Mouse (Mus musculus) kidney, embryonic 14.5 days (tissue): ENCODE data around the gene Lce1m. TPM values are rescaled to one million over a fixed set of nuclear protein-coding genes. Genes with fewer than 3 reads are reported as not detected.
"Not testable (repeated sequence)": the region's sequence is repeated elsewhere in the genome, so short reads cannot be mapped to it uniquely, and the experiment has no call there.

Experiments used
- ATAC-seq: fragments of 200-750 bp; cut with Nextera tagmentation; 2 replicates; pipeline ENCODE4 v1.8.0; 2017; ENCODE audit warnings: moderate number of reproducible peaks, mild to moderate bottlenecking, moderate TSS enrichment, moderate library complexity; ENCODE audit not compliant: low FRiP score, low TSS enrichment
- H3K27ac ChIP-seq: fragments of 300-500 bp; sonication (generic); 2 replicates; pipeline ENCODE4 v1.5.1; 2014; ENCODE audit warnings: low read depth, mild to moderate bottlenecking, low read length, moderate library complexity, mixed read lengths
- H3K27me3 ChIP-seq: fragments of 300-500 bp; sonication (generic); 2 replicates; pipeline ENCODE4 v1.6.1; 2014; ENCODE audit warnings: mild to moderate bottlenecking, low read length; ENCODE audit not compliant: control insufficient read depth, insufficient read depth
- H3K36me3 ChIP-seq: fragments of 300-500 bp; sonication (generic); 2 replicates; pipeline ENCODE4 v1.6.1; 2014; ENCODE audit warnings: low read length, mixed read lengths; ENCODE audit not compliant: control insufficient read depth, insufficient read depth
- H3K4me1 ChIP-seq: fragments of 300-500 bp; sonication (generic); 2 replicates; pipeline ENCODE4 v1.6.1; 2014; ENCODE audit warnings: low read length, mixed read lengths; ENCODE audit not compliant: control insufficient read depth, insufficient read depth
- H3K4me2 ChIP-seq: fragments of 300-500 bp; sonication (generic); replicated peaks from 2 replicates; pipeline ENCODE4 v1.6.1; 2014; ENCODE audit warnings: low read depth, mild to moderate bottlenecking, low read length
- H3K4me3 ChIP-seq: fragments of 300-500 bp; sonication (generic); 2 replicates; pipeline ENCODE4 v1.5.1; 2014; ENCODE audit warnings: mild to moderate bottlenecking, low read length
- H3K9ac ChIP-seq: fragments of 300-500 bp; sonication (generic); 2 replicates; pipeline ENCODE4 v1.6.1; 2014; ENCODE audit warnings: low read depth, mild to moderate bottlenecking, low read length, moderate library complexity
- H3K9me3 ChIP-seq: fragments of 300-500 bp; sonication (generic); 2 replicates; pipeline ENCODE4 v1.6.1; 2016; ENCODE audit warnings: low read length; ENCODE audit not compliant: control insufficient read depth
- WGBS: fragments of 180-500 bp; shearing (Covaris S2); extraction: QIAGEN DNeasy Blood & Tissue Kit; methylation state at CpG from one replicate; pipeline ENCODE4 v1.1.7; 2014; 5-methylcytosine and 5-hydroxymethylcytosine counted together
- polyA plus RNA-seq: library from polyadenylated mRNA; unstranded; fragments of >200 nt; fragmentation: Nextera tagmentation; extraction: Ambion mirVana; gene quantifications from 2 replicates; pipeline ENCODE4 v1.2.1, GENCODE M21; 2014

Gene Lce1m
- not detected in 2 replicates for polyA plus RNA-seq

DNA sequence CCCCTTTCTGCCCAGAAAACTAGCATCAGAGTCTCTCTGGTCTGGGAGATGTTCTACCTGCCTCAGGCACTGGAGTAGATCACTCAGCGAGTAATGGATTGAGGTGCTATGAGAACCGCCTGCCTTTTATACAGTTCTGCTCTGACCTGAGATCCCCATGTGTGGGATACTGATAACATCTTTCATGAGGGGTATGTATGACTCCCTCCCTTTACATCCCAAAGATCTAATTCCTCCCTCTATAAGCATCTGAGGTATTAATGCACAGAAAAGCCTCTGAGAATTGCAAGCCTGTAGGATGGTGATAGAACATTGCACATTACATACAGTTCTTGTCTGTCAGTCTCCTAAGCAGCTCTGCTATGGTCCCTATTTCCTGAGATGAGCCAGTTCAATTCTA lies at the start of gene Lce1m:
Lce1m (minus strand) TSS at position 101 of the 400 bp plus-strand sequence.
- H3K9me3 ChIP-seq, result no peaks in the 10 kb centered on the region
- H3K4me1 ChIP-seq, result peaks cover 3% of the 10 kb centered on the region; the same call in 1 of the 2 replicates
- H3K27ac ChIP-seq, result no peak within 1 kb of the TSS
- no peaks in the 10 kb centered on the region for H3K27me3 ChIP-seq
- no peak within 1 kb of the TSS for H3K4me3 ChIP-seq
- no peak for ATAC-seq
- H3K4me2 ChIP-seq, result no peak within 1 kb of the TSS
- no peaks in the 10 kb centered on the region for H3K36me3 ChIP-seq
- WGBS, result 92% methylated on average over 2 of the region's 2 CpGs
- H3K9ac ChIP-seq, result no peak within 1 kb of the TSS

DNA sequence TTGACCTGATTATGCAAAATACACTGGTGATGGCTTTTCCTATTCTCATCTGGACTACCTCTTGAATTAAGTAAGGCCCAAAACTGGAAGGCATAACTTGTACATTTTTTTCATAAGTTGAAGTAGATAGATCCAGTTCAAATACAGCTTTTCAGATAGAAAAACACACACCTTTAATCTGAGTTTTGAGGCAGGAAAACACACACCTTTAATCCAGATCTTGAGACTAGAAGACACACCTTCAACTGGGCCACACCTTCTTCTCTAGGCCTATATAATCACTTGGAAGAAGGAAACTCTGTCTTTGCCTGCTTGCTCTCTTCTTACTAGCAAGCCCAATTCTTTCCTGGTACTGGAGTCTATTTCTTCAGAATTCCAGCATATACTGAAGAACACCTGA lies 49.7 kb upstream of the Lce1m start, which contains the start of gene Gm4858:
Gm4858 (plus strand) TSS at position 301 of the 400 bp plus-strand sequence.
- ATAC-seq, H3K4me3 ChIP-seq, H3K27ac ChIP-seq, H3K4me1 ChIP-seq, H3K9ac ChIP-seq, H3K27me3 ChIP-seq, H3K9me3 ChIP-seq, H3K4me2 ChIP-seq, H3K36me3 ChIP-seq: not testable (repeated sequence)

DNA sequence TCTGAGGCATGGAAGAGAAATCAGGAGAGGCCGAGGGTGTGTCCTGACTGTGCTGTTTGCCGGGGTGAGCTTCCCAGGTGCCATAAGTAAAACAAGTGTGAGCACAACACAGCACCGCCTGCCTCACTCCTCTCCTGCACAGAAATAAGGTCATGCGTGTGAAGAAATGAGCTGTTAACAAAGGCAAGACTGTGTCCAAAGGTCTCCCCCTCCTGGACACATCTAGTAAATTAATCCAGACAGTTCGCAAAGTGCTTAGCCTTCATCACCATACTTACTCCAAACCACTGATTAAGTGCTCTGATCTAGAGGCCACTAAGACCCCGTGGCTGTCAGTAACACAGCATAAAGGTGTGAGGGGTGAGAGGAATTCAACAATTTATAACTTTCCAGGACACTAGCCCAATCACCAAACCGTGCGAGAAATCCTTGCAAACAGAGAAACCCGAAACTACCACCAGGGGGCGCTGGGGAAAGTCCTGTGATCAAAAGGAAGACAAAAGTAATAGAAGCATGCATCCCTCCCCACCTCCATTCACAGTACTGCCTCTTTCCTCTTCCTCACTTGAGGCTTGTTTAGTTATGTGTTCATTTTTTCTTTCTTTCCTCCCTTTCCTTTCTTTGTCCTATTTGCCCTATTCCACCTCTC lies 34.1 kb upstream of the Lce1m start:
- 58% methylated on average over 10 of the region's 10 CpGs for WGBS
- Histone ChIP-seq H3K9ac (no peak overlapping the region), H3K4me2 (no peak overlapping the region), H3K4me3 (no peak overlapping the region), H3K36me3 (no peaks in the 10 kb centered on the region), H3K9me3 (no peaks in the 10 kb centered on the region), H3K4me1 (no peaks in the 10 kb centered on the region), H3K27me3 (no peaks in the 10 kb centered on the region), H3K27ac (no peak overlapping the region)
- no peak for ATAC-seq

DNA sequence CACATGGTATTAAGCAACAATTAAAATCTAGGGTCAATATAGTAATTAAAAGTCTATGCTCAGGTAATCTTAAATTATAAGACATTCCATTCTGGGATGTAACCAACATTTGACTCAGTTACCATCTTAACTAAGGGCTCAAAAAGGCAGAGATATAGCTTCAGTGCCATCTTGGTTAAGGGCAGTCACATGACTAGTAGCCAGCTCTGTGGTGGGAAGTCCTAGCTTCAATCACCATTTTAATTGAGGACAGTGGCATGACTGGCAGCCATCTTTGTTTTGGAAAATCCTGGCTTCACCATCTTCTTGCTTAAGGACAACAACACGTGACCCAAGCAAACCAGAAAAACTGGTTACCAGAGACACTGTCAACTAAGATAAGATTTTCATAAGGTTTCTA lies 31.3 kb upstream of the Lce1m start:
- no peak for ATAC-seq
- H3K27me3 ChIP-seq, result no peaks in the 10 kb centered on the region
- no peak overlapping the region for H3K9ac ChIP-seq
- 82% methylated on average over 1 of the region's 1 CpGs for WGBS
- H3K4me3 ChIP-seq, result no peak overlapping the region
- H3K27ac ChIP-seq, result no peak overlapping the region
- no peaks in the 10 kb centered on the region for H3K4me1 ChIP-seq
- no peaks in the 10 kb centered on the region for H3K36me3 ChIP-seq
- no peak overlapping the region for H3K4me2 ChIP-seq
- H3K9me3 ChIP-seq, result no peaks in the 10 kb centered on the region

DNA sequence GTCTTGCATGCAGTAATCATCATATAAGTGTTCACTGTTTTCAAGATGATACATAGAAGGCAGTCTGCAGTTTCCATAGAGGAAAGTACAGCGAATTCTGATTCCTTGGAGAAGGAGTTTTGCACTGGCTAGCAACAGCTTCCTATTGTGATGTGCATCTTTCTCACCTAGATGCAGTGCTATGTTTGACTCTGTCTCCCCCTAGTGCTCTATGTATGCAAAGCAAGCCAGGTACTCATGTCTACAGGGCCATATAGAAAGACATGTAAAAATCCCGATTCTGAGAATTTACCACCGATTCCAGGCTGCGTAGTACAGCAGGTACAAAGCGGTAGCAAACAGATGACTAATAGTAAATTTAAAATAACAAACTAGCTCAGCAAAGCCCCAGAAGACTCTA lies 12.6 kb upstream of the Lce1m start:
- Histone ChIP-seq H3K9me3 (no peaks in the 10 kb centered on the region), H3K36me3 (no peaks in the 10 kb centered on the region), H3K27me3 (no peaks in the 10 kb centered on the region), H3K4me2 (no peak overlapping the region), H3K9ac (no peak overlapping the region), H3K4me1 (no peaks in the 10 kb centered on the region), H3K4me3 (no peak overlapping the region), H3K27ac (no peak overlapping the region)
- WGBS, result 46% methylated on average over 5 of the region's 5 CpGs
- ATAC-seq, result peak; percentile 87

DNA sequence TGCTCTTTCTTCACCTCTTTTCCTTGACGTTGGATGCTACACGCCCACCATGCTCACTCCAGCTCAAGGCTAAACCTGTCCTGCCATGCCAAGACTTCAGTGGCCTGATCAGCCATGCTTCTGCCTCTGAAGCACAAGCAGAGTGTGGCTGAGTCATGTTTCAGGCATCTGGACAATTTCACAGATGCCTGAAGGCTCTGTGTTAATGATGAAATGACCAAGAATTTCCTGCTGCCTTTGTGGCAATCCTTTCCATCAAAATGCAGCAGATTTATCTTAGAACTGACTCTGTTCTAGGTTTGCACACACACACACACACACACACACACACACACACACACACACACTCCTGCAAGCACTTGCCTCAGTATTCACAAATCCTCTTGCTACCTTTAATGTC lies 6.6 kb upstream of the Lce1m start:
- no peak overlapping the region for H3K9ac ChIP-seq
- no peaks in the 10 kb centered on the region for H3K4me1 ChIP-seq
- no peak for ATAC-seq
- no peaks in the 10 kb centered on the region for H3K36me3 ChIP-seq
- 81% methylated on average over 2 of the region's 2 CpGs for WGBS
- no peak overlapping the region for H3K4me3 ChIP-seq
- H3K4me2 ChIP-seq, result no peak overlapping the region
- H3K27me3 ChIP-seq, result no peaks in the 10 kb centered on the region
- no peaks in the 10 kb centered on the region for H3K9me3 ChIP-seq
- no peak overlapping the region for H3K27ac ChIP-seq

DNA sequence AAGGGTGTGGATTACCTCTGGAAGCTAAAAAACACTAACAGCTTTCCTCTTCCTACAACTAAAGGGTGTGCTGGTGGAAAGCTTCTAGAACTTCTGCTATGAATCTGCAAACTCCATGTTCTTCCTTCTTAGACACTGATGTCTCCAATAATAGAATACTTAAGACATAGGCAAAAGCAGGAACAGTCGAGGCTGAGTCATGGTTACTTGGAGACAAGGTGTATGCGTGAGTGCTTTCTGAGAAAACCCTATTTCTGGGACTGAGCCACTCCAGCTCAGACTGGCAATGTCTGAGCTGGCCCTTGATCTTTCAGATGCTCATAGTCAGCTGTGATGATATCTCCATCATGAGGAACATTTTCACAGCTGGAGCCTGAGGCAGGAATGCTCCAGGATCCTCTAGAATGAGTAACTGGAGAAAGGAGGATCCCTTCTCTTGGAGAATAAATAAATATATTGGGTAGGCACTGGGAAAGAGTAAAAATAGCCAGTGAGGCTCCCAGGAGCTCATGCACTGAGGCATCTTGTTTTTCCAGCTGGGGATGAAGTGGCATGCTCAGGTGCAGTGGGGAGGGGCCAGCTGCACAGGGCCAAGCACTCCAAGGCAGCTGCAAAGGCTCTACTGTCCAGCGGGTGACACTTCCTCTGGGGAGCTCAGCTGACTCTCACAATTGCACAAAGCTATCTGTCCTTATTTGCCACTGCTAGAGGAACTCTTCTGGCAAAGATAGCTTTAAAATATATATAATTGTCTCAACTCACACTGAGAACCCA lies 4.7 kb upstream of the Lce1m start:
- H3K4me3 ChIP-seq, result no peak overlapping the region
- no peak overlapping the region for H3K27ac ChIP-seq
- H3K36me3 ChIP-seq, result no peaks in the 10 kb centered on the region
- no peaks in the 10 kb centered on the region for H3K4me1 ChIP-seq
- H3K9ac ChIP-seq, result no peak overlapping the region
- no peak overlapping the region for H3K4me2 ChIP-seq
- H3K9me3 ChIP-seq, result no peaks in the 10 kb centered on the region
- H3K27me3 ChIP-seq, result no peaks in the 10 kb centered on the region
- WGBS, result 77% methylated on average over 3 of the region's 3 CpGs
- peak; percentile 35; the same call in 1 of the 2 replicates for ATAC-seq

DNA sequence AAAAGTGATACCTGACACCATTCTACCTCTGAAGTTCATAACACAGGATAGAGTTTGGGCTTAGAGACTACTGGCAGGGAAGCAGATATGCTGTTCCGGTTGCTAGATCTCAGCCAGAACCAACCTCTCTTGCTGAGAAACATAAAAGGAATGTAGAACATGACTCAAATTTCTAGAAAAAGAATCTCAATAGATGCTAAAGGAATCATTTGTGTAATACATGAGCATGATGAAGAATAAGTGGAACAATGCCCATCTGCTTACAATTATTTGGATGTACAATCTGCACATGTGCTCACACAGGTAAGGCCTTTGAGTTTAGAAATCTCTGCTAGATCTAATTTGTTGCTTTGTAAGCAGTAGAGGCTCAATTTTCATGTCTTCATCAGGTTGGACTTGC lies 2.3 kb upstream of the Lce1m start:
- Histone ChIP-seq H3K9me3 (no peaks in the 10 kb centered on the region), H3K4me2 (no peak overlapping the region), H3K9ac (no peak overlapping the region), H3K4me1 (no peaks in the 10 kb centered on the region), H3K36me3 (no peaks in the 10 kb centered on the region), H3K4me3 (no peak overlapping the region), H3K27me3 (no peaks in the 10 kb centered on the region), H3K27ac (no peak overlapping the region)
- WGBS, result 92% methylated on average over 1 of the region's 1 CpGs
- ATAC-seq, result no peak

DNA sequence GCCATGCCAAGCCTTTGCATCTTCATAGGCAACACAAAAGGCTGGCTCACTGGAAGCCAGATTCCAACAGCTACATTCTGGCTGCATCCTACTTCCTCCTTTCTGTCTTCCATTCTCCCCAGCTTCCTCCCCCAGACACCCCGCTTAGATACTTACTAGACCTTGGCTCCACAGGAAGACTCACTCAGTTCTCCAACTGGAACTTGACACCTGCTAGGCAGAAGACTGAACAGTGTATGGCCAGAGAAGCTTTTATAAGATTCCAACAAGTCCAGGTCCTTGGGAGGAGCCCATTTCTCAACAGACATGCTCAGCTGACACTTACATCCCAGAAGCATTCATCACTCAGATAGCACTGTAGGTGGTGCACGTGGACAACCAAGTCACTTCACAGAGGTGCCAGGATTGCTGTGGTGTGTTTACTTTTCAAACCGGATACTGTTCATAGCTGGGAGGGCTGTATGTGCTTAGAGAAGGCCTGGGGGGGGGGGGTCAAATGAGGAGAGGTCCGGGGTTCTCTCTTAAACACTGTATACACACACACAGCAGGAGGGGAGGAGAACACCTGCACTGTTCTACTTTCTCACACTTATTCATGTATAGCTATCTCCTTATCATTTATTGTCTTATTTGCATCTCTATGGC lies 3.3 kb downstream of the Lce1m start, which contains the start of gene Crct1:
Crct1 (minus strand) TSS at position 228 of the 645 bp plus-strand sequence.
- Histone ChIP-seq H3K27ac (no peak within 1 kb of the TSS), H3K4me2 (peak within 1 kb of the TSS; percentile 68), H3K27me3 (no peaks in the 10 kb centered on the region), H3K4me3 (peak within 1 kb of the TSS; percentile 40), H3K4me1 (peaks cover 3% of the 10 kb centered on the region; the same call in 1 of the 2 replicates), H3K9me3 (no peaks in the 10 kb centered on the region), H3K9ac (peak within 1 kb of the TSS; percentile 38), H3K36me3 (no peaks in the 10 kb centered on the region)
- 39% methylated on average over 4 of the region's 4 CpGs for WGBS
- ATAC-seq, result peak; percentile 18; the same call in 1 of the 2 replicates
